Mouse (Mus musculus) heart, adult 18-20 months (tissue): ENCODE data around the gene Mfsd4b5. TPM values are rescaled to one million over a fixed set of nuclear protein-coding genes. Genes with fewer than 3 reads are reported as not detected.
"Not testable (repeated sequence)": the region's sequence is repeated elsewhere in the genome, so short reads cannot be mapped to it uniquely, and the experiment has no call there.

ENCODE experiments used
- DNase-seq, 2 experiments: peaks; one replicate each; pipeline ENCODE4 v3.0.0; 2021 to 2022; ENCODE audit warnings: mixed read lengths in 1 of 2
- total RNA-seq, 2 experiments: library from RNA; stranded (reverse); gene quantifications; 2 replicates each; pipeline ENCODE4 v1.2.3; 2021

Mfsd4b5 gene
- total RNA-seq, 2 experiments from 2014 or later, result 0.35 to 0.62 TPM

DNA sequence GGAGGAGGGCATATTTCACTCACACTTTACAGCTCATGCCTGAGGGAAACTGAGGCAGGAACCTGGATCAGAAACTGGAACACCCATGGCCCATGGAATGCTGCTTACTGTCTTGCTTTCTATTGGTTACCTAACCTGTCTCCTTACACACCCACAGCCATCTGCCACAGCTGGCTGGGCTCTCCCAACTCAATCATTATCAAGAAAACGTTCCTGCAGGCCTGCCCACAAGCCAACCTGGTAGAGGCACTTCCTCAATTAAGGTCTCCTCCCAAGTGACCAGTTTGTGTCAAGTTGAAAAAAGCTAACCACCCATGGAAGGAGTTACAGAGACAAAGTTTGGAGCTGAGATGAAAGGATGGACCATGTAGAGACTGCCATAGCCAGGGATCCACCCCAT lies 24.5 kb downstream of the Mfsd4b5 start:
- DNase-seq, result no peak

DNA sequence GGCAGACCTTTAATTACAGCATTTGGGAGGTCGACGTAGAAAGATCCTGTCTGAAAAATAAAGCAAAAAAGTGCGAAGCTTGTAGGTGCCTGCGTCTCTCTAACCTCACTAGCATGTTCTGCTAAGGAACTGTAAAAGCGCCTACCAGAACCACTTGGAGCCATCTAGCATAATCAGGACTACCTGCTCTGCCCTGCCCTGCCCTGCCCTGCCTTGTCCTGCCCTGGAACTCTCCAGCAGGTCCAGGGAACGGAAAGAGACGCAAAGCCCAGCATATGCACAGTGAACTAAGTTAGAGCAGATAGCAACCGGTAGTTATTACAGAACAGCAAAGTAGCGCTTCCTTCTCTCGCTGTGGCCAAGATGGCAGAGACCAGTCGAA lies 26.0 kb downstream of the Mfsd4b5 start:
- no peak for DNase-seq

DNA sequence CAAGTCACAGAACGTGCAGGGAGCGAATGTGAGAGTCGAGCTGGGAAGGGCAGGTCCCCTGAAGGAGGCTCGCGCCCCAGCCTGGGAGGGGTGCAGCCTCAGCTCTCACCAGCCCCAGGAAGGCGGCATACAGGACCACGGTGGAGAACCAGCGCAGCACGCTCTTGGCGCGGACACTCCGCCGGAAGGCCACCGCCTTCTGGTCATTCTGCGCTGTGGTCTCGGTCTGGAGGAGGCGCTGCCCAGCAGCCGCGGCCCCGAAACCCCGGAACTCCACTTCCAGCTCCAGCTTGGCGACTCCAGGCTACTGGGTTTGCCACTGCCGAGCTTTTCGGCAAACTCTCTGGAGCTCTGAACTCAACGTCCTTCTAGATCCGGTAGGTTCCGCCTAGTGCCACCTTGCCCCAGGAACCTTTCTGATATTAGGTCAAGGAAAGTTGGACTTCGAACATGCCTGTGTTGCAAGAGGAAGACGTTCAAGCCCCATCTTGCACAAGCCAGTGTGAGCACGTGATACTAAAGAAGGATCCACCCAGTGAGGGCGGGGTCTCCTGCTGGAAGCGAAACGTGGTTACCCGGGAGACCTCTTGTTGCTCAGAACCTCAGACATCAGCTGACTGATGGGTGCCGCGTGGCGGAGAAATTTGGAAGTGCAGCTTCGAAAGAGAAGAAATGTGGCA lies 26.5 kb downstream of the Mfsd4b5 start, which contains the start of gene Mfsd4b3:
TSS of gene Mfsd4b3 (minus strand) at position 393 of the 680 bp plus-strand sequence.
- DNase-seq, result peak; percentile 98

DNA sequence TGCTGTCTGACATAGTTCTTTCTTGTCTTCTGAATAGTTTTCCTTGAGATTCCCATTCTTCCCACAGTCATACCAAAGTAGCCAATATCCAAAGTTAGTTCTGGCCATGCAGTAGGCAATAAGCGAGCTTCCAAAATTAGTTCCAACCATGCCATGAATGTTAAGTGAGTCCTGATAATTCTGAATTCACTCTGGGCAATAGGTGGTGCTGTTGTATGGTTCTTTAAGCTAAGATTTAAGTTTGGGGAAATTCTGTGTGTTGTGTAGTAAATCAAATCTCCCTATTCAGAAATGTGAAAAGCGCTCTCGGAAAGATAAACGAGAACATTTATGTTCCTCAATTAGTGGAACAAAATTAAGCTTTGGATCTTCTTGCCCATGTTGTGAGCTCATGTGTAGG lies 28.2 kb downstream of the Mfsd4b5 start:
- DNase-seq, result peak; percentile 22 to 23

DNA sequence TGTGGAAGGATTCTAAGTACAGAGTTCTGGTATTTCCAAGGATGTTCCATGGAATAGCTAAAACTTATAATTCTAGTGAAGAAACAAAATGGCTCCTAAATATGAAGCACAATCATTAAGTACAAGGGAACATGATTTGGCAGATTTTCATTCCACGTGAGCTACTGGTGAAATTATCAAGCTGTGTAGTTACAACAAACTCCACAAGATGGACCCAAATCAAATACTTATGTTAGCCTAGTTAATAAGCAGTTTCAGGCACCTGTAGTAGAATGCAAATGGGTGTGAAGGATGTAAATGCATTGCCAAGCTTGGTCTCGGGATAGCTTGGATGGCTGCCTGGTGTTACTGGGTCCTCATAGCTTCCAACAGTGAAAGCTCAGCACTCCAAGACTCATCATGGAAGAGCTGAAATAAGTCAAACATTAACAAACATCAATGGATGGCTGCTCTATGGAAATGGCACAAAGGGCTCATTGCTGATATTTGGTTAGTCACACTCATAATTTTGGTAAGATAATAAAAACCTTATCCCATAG lies 30.0 kb downstream of the Mfsd4b5 start:
- DNase-seq, result no peak

DNA sequence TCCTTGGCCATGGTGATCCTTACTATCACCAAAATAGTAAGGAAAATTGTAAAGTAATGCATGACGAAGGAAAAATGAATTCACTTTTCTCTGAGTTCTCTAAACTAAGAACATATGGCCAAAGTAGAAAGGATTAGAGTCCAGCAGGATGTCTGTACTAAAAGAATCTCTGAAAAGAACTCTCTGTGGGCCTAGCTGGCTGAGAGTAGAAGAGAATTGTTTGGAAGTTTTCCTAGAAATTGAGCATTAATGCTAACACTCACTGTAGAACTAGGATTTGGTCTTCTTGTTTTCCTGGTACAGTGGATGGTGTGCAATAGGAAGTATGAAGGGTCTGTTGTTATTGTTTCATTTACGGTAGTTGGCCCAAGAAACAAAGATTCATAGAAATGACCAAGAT lies 31.3 kb downstream of the Mfsd4b5 start:
- DNase-seq, result no peak

DNA sequence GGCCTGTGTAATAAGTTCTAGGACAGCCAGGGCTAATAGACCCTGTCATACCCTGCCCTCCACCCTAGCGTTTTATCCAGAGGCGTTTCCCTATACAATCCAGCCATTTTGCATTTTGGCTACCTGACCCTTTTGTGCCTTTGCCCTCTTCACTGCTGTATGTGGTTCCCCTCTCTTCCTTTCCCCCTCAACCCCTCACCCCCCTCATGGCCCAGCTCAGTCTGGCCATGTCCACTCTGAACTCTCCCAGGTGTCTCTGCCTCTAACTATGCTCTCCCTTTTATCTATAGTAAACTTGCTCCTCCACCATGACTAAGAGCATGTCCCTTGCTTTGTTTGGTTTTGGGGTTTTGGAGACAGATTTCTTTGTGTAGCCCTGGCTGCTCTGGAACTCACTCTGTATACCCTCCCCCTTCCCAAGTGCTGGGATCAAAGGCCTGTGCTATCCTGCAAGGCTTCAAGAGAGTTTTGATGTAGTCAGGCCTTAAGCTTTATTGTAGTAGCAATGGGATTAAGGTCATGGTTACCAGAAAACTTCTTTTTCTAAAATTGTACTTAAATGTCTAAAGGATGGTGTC lies 37.0 kb downstream of the Mfsd4b5 start:
- DNase-seq, result no peak

DNA sequence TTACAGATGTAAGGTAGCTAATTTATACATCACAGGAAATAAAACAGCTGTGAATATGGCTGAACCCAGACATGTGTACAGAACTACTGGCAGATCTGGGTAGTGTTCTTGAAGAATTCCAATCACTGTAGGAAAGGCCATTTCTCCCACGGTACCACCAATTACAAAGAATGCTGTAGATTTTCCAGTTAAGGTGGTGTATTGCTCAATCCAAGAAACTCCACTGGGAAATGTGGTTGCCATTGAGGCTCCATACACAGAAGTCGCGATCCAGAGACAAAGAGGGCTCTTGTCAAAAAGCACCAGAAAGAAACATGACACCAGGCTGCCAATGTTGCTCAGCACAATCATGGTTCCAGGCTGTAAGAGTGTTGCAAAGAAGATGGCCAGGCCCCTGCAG lies 39.3 kb downstream of the Mfsd4b5 start:
- not testable (repeated sequence) for DNase-seq

DNA sequence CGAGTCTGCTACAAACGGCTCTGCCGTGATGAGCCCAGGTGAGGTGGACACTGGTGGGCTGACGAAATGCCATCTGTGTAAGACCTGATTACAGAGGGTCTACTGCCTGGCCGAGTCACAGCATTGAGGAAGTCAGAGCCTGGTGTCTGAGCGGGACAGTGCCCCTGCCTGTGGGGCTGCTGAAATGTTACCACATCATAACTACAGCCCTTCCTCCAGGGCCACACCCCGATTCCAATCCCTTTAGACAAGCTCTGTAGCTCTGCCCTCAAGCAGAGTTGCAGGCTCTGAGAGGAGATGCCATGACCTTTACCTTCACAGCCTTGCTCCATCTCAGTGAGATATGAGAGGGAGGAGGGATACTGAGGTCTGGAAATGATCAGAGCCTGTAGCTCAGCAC lies 49.9 kb downstream of the Mfsd4b5 start:
- DNase-seq, result no peak

DNA sequence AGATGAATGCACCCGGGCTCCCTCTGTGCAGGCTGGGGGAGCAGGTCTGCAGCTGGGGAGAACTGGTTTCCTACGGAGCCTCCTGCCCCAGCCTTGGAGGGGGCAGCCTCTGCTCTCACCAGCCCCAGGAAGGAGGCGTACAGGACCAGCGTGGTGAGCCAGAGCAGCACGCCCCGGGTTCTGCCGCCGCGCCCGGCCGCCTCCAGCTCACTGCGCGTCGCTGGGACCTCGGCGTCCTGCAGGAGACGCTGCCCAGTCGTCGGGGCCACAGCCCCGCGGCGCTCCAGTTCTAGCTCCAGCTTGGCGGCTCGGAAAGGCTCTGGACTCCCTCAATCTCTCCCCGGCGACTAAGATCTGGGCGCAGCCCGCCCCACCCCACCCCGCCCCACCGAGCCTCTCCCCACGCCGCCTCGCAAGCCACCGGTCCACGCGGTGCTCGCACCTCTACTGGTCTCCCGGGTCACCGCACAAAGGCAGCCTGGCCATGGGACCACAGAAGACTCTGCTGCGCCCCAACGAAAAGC lies 59.8 kb downstream of the Mfsd4b5 start, which contains the start of gene Mfsd4b2:
TSS of gene Mfsd4b2 (minus strand) at position 308 of the 524 bp plus-strand sequence.
- no peak for DNase-seq

DNA sequence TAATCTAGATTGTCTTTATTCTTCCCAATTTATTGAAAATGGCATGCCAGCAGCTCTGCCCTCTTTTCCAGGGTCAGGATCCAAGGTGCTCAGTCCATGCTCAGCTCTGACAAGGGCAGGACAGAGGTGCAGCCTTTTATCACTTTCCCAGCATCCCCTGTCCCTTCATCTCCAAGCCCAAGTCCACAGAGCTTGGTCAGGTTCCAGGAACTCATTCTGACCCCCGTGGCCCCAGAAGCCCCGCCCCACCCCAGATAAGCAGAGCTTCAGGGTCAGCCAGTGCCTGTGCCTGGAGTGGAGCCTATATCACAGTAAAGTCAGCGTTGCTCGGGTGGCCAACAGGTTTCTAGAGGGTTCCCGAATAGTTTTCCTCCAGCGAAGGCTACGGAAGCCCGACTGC lies 61.9 kb downstream of the Mfsd4b5 start:
- DNase-seq, result not testable (repeated sequence)

DNA sequence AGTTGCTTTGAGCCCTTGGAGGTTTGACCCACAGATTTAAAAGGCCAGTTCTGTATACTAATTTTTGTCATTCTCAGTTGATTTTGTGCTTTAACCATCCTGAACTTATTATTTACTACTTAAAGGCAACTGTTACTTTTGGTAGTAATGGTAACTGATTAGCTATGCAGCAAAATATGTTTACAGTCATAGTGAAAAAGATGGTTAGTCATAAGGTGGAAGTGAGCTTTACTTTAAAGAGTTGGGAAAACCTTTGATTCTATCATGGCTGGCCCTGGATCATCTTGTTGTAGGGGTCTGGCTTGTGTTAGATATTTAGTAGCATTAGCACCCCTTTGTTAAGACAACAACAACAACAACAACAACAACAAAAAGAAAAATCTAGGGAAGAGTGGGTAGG lies 73.8 kb downstream of the Mfsd4b5 start:
- DNase-seq, result no peak

DNA sequence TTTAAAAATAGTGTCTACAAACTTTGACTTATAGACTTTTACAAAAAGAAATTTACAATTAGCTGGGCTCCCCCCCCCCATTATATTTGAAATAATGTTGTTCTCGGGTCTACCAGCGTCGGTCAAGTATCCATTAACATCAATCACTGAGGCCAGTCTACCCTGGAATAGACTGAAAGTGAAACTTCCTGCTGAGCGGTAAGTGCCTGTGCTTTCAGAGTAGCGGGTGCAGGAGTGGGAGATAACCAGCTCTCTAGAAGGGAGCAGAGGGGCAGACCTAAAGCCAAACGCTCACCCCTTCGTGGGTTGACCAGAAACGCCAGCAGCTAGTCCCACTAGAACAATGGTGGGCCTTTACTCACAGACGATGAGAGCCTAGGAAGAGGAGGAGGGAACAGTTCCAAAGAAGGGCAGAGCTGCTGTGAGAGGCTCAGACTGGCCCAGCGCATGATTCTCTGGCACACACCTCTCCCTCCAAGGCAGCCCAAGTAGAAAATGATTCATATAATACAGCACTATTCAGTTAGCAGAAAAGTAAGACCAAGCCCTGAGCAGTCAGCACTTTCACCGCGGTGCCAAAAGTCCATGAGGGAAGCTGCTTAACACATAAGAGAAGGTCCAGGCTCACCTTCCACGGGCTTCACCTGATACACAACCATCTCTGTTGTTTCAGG lies 77.5 kb downstream of the Mfsd4b5 start:
- no peak for DNase-seq

Other genes with a start within 250 kb of the Mfsd4b5 start
- gene Mfsd4b4, start 87.4 kb downstream of the Mfsd4b5 start, total RNA-seq, result 1 to 10 TPM; 3.1 to 3.4 TPM
- gene Mfsd4b2, start 59.7 kb downstream of the Mfsd4b5 start, total RNA-seq, result under 1 TPM; 0.12 to 0.21 TPM
- gene Mfsd4b3, start 26.5 kb downstream of the Mfsd4b5 start, total RNA-seq, result 1 to 10 TPM; 5.4 to 7.1 TPM
- gene Mfsd4b1, start 38.6 kb upstream of the Mfsd4b5 start, total RNA-seq, result 1 to 10 TPM; 1.9 to 2.9 TPM
- gene Slc16a10, start 155.6 kb upstream of the Mfsd4b5 start, total RNA-seq, result 10 to 100 TPM; 18.8 to 21.7 TPM